Mouse (Mus musculus) kidney, adult 11 months (tissue): Measurements from ENCODE around the gene Olfr907.

ENCODE experiments used
- DNase-seq: peaks from one replicate; pipeline ENCODE4 v3.0.0; 2022

The Olfr907 gene

DNA sequence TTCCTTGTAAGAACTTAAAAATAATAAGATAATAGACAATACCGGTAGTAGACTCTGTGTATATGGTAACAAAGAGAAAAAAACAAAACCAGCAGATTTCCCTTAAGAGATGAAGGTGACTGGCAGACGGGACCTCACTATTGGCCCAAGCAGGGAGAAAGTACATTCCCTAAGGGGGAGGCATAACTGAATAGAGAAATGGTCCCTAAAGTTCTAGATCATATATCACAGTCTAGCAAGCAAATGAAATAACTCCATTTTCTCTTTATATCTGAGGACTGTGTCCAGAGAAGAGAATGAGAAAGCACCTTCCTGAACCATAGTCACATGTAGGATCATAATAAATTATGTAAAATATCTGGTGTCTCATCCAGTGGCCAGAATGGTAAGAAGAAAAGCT lies at the start of gene Olfr907:
TSS of gene Olfr907 (plus strand) at position 301 of the 400 bp plus-strand sequence.
- no peak for DNase-seq

DNA sequence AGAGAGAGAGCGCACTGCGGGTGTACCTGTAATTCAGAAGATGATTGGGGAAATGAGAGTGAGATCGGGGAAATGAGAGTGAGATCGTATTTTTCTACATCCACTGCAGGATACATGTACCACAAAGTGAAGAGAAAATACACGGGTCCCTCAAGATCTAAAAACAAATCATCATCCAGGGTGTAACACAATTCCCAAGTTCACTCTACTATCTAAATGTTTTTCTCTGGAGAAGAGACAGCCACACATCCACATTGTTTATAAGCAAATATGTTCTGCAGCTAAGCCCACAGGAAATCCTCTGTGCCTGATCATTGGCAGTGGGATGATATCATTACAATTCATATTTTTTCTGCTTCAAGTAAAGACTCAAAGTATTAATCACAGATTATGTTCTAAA lies 48.2 kb upstream of the Olfr907 start, which contains the start of gene Olfr902:
TSS of gene Olfr902 (plus strand) at position 301 of the 400 bp plus-strand sequence.
- DNase-seq, result no peak

DNA sequence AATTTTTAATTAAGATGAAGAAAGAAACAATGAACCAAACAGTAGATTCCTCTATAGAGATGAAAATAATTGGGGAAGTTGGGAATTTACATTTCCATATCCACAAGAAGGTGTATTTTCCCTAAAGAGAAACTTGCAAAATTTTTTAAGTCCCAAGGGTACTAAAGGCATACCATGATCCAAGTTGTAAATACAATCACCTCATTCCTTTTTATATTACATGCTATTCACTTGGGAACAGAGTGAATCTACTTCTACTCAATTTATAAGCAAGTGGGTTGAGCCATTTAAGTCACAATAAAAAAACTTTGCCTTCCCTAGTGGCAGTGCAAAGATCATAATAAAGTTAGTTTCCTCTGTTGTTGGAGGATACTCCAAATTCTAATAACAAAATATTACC lies 32.8 kb upstream of the Olfr907 start, which contains the start of gene Olfr904:
TSS of gene Olfr904 (plus strand) at position 301 of the 400 bp plus-strand sequence.
- DNase-seq, result no peak

DNA sequence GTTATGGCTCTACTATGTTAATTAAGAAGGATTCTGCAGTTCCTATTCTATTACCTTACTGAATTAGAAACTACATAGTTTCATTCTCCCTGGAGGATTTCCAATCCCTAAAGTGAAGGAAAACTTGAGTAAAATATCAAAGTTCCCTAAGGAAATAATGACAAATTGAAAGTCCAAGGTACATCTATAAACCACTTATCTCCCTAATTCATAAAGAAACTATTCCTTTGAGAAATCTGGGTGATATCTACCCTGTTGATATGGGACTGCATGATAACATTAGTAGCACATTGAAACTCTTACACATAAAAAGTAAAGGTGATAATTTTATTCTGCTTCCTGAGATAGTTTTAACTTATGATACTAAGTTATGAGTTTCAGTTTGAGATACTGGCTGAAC lies 24.8 kb upstream of the Olfr907 start, which contains the start of gene Olfr905:
TSS of gene Olfr905 (plus strand) at position 301 of the 400 bp plus-strand sequence.
- no peak for DNase-seq

DNA sequence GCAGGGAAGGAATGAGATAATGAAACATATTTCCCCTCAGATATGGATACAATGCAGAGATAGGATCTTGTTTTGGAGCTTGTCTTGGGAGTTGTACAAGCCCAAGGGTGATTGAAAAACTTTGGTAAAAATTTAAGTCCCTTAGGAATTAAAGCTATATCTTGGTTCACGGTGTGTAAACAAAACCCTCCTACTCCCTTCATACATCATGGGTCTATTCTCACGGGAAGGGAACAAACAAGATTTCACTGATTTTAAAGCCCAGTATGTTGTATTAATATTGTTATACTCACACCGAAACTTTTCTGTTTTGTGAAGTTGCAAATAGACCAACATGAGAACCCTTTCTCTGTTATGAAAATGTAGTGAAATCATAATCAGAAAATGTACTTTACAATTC lies 8.8 kb upstream of the Olfr907 start, which contains the start of gene Olfr906:
TSS of gene Olfr906 (plus strand) at position 301 of the 400 bp plus-strand sequence.
- DNase-seq, result no peak

DNA sequence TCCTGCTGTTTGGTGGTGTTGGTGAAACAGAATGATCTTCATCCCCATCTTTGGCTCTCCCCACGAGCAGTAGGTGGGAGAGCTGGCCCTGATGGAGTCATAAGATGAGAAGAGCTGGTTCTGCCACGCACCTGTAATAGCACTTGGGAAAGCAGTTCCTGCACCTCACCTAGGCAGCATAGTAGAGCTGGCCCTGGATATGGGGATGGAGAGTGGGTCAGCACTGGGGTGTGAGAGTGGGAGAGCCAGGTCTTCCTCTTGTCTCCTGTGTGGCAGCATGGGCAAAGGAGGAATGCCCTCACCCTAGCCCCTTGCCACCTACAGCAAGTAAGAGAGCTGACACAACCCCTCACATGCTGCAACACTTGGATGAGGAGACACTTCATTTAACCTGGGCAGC lies 16.8 kb downstream of the Olfr907 start:
- DNase-seq, result no peak

DNA sequence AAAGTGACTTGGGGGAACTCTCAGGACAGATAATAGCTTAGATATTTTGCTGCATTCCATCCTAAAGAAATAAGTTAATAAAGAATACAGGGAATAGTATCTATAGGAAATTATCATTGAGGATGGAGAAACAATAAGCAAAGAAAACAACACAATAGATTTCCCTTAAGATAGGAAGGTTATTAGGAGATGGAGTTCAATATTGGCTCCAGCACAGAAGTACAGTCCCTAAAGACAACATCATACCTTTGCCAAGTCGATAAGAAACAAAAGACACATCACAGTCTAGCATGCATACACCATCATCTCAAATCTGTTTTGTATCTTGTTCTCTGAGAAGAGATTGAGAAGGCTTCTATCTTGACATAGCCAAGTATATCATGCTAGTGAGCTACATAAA lies 25.7 kb downstream of the Olfr907 start, which contains the start of gene Olfr911-ps1:
TSS of gene Olfr911-ps1 (plus strand) at position 301 of the 400 bp plus-strand sequence.
- DNase-seq, result no peak

DNA sequence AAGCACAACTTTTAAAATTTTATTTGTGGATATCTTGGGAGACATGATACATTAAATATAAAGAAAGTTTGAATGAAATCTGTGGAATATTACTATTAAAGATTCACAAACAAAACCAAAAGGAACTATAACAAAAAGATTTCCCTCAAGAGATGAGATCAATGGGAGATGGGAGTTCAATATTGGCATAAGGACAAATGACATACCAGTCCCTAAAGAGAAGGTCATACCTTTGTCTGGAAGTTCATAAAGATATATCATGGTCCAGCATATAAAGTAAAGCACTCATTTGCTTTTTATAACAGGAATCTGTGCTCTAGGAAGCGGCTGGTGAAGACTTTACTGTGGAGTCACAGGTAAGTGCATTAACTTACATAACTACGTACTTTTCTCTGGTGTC lies 41.9 kb downstream of the Olfr907 start, which contains the start of gene Olfr910:
TSS of gene Olfr910 (plus strand) at position 301 of the 400 bp plus-strand sequence.
- no peak for DNase-seq
